ENCODE assay signal across 14 mouse cellular contexts in the genomic region with DNA sequence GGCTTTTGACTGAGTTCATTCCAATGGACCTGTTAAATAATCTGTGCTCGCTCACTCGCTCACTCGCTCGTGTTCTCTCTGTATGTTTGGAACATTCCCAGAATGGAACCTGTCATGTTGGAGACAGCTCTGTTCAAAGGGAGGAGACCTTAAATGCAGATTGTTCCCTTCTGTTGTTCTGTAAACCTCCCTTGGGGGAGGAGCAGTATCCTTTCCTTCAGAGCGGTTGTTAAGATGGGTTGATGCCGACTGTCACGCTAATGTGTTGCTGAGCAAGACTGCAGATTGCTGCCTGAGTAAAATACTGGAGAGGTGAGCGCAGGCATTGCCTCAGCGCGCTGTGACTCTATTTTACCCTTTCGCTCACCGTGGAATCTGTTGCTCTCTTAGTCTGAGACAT. TPM values are rescaled to one million over a fixed set of nuclear protein-coding genes. Genes with fewer than 3 reads are reported as not detected.
DNase-seq lines count a peak whose midpoint lies in the region; ATAC-seq and TF ChIP-seq lines count a peak whose summit lies in the region.
"Had no signal": no experiment of that assay in that cellular context is flagged by ENCODE, and none has a peak within 500 bp of the region (broad histone marks: within the 10 kb centered on the region; RNA-seq: fewer than 3 reads in every experiment).

No protein-coding gene starts in this region.

- peaks cover 35% of the 10 kb centered on the region for H3K4me1 ChIP-seq in forebrain, embryonic 10.5 days
- peaks cover 51% of the 10 kb centered on the region for H3K4me1 ChIP-seq in hindbrain, embryonic 13.5 days (replicated peaks)
- H3K4me1 ChIP-seq in midbrain, embryonic 16.5 days (ENCODE audit: control insufficient read depth, insufficient read depth, low read length) = peaks cover 32% of the 10 kb centered on the region
- H3K4me1 ChIP-seq: liver, embryonic 12.5 days had no signal

- H3K27me3 ChIP-seq in forebrain, embryonic 10.5 days (ENCODE audit: poor library complexity, severe bottlenecking) = no peaks in the 10 kb centered on the region
- H3K27me3 ChIP-seq in hindbrain, embryonic 13.5 days = no peaks in the 10 kb centered on the region
- H3K27me3 ChIP-seq in midbrain, embryonic 16.5 days (ENCODE audit: control insufficient read depth, insufficient read depth, low read depth, low read length) = no peaks in the 10 kb centered on the region
- H3K27me3 ChIP-seq: liver, embryonic 12.5 days had no signal

- intact Hi-C loops in gastrocnemius, postnatal 36 days (cut with DNase I) = no loop called here

- H3K4me3 ChIP-seq in layer of hippocampus, adult 2 months = peak overlapping the region; percentile 2
- H3K4me3 ChIP-seq in forebrain, embryonic 10.5 days = no peak overlapping the region; the same call in 1 of the 2 replicates
- no peak overlapping the region for H3K4me3 ChIP-seq in hindbrain, embryonic 13.5 days
- no peak overlapping the region for H3K4me3 ChIP-seq in midbrain, embryonic 16.5 days (ENCODE audit: low read depth, low read length)
- H3K4me3 ChIP-seq: heart, adult 2 months; liver, embryonic 12.5 days had no signal

- H3K9me3 ChIP-seq in forebrain, embryonic 10.5 days = no peaks in the 10 kb centered on the region
- no peaks in the 10 kb centered on the region for H3K9me3 ChIP-seq in hindbrain, embryonic 13.5 days
- H3K9me3 ChIP-seq in midbrain, embryonic 16.5 days (replicated peaks; ENCODE audit: control insufficient read depth, low read length, poor library complexity, severe bottlenecking) = no peaks in the 10 kb centered on the region
- H3K9me3 ChIP-seq: G1E; liver, embryonic 12.5 days had no signal

- no peak overlapping the region for H3K9ac ChIP-seq in hindbrain, embryonic 13.5 days
- 0 out of 2 replicates have a peak overlapping the region, but pooled peaks have one; percentile 18 for H3K9ac ChIP-seq in midbrain, embryonic 16.5 days (ENCODE audit: low read depth, low read length)
- H3K9ac ChIP-seq: liver, embryonic 12.5 days had no signal

- no peak for TF ChIP-seq CTCF in layer of hippocampus, adult 2 months (conservative IDR thresholded peaks at IDR 0.05)

- peak; percentile 32 to 52 for DNase-seq in layer of hippocampus, adult 2 months (ENCODE audit: low spot score in 2 of 2)
- DNase-seq in layer of hippocampus, adult 11-12 months (ENCODE audit: low spot score) = no peak
- no peak for DNase-seq in forebrain, embryonic 10.5 days (ENCODE audit: extremely low spot score, low spot score)
- no peak for DNase-seq in spleen, postnatal 14 days (ENCODE audit: low spot score in 2 of 2)
- no peak for DNase-seq in gastrocnemius, postnatal 36 days
- DNase-seq in B cell, adult 2 months = no peak
- DNase-seq: heart, adult 2 months; heart, postnatal 4 days had no signal

- peak overlapping the region; percentile 4; the same call in 1 of the 2 replicates for H3K4me2 ChIP-seq in hindbrain, embryonic 13.5 days
- peak overlapping the region; percentile 35 for H3K4me2 ChIP-seq in midbrain, embryonic 16.5 days (ENCODE audit: low read length)
- H3K4me2 ChIP-seq: liver, embryonic 12.5 days had no signal

- no peak for ATAC-seq in hindbrain, embryonic 13.5 days (ENCODE audit: low FRiP score)
- ATAC-seq in midbrain, embryonic 16.5 days = peak; percentile 36; the same call in 1 of the 2 replicates
- ATAC-seq: liver, embryonic 12.5 days; lung, postnatal 0 days had no signal

- peak overlapping the region; percentile 73 for H3K27ac ChIP-seq in layer of hippocampus, adult 2 months
- H3K27ac ChIP-seq in forebrain, embryonic 10.5 days = peak overlapping the region; percentile 41; the same call in 1 of the 2 replicates
- H3K27ac ChIP-seq in hindbrain, embryonic 13.5 days = peak overlapping the region; percentile 20; the same call in 1 of the 2 replicates
- H3K27ac ChIP-seq in midbrain, embryonic 16.5 days (ENCODE audit: low read length) = peak overlapping the region; percentile 58
- H3K27ac ChIP-seq: heart, adult 2 months; liver, embryonic 12.5 days had no signal

- 24% methylated on average over 12 of the region's 12 CpGs for WGBS in forebrain, embryonic 10.5 days
- 18% methylated on average over 12 of the region's 12 CpGs for WGBS in hindbrain, embryonic 13.5 days
- 10% methylated on average over 12 of the region's 12 CpGs for WGBS in midbrain, embryonic 16.5 days

- peaks cover 21% of the 10 kb centered on the region for H3K36me3 ChIP-seq in forebrain, embryonic 10.5 days (replicated peaks)
- peaks cover 34% of the 10 kb centered on the region for H3K36me3 ChIP-seq in hindbrain, embryonic 13.5 days
- peaks cover 15% of the 10 kb centered on the region for H3K36me3 ChIP-seq in midbrain, embryonic 16.5 days (ENCODE audit: control insufficient read depth, insufficient read depth, low read length)

RNA-seq across cellular contexts. Expression of a gene that starts 46.8 kb away (rescaled TPM):
- total RNA-seq in layer of hippocampus, adult 2 months (2021) = 10 to 100 TPM; 68.2 to 72.1 TPM
- 10.1 and 11.9 TPM in 2 replicates for polyA plus RNA-seq in forebrain, embryonic 10.5 days (2016; fragmentation: Nextera tagmentation; extraction: Ambion mirVana)
- polyA plus RNA-seq in hindbrain, embryonic 13.5 days (2015; fragmentation: Nextera tagmentation; extraction: Ambion mirVana) = 30.9 and 32.6 TPM in 2 replicates
- 26.4 and 31.4 TPM in 2 replicates for polyA plus RNA-seq in midbrain, embryonic 16.5 days (2015; fragmentation: Nextera tagmentation; extraction: Ambion mirVana)
- total RNA-seq in gastrocnemius, postnatal 36 days (2021) = 10 to 100 TPM; 31.0 to 34.9 TPM

RNA-seq across cellular contexts. Expression of a gene that starts 58.0 kb away (rescaled TPM):
- 10 to 100 TPM; 30.9 to 36.3 TPM for total RNA-seq in layer of hippocampus, adult 2 months (2021)
- 12.0 and 12.5 TPM in 2 replicates for polyA plus RNA-seq in forebrain, embryonic 10.5 days (2016; fragmentation: Nextera tagmentation; extraction: Ambion mirVana)
- 10.0 and 13.0 TPM in 2 replicates for polyA plus RNA-seq in hindbrain, embryonic 13.5 days (2015; fragmentation: Nextera tagmentation; extraction: Ambion mirVana)
- 11.0 and 11.8 TPM in 2 replicates for polyA plus RNA-seq in midbrain, embryonic 16.5 days (2015; fragmentation: Nextera tagmentation; extraction: Ambion mirVana)
- 1 to 10 TPM; 5.7 to 7.0 TPM for total RNA-seq in gastrocnemius, postnatal 36 days (2021)
- total RNA-seq: G1E; megakaryocyte-erythroid progenitor cell, adult 5-6 weeks had no signal
- polyA plus RNA-seq: G1E had no signal

Comparison
In these comparisons a context has a peak if more than half of its experiments do, and no peak if none do; other contexts are left out.
1. DNase-seq: peak in layer of hippocampus, adult 2 months (2 of 2); none in layer of hippocampus, adult 11-12 months (single experiment), forebrain, embryonic 10.5 days (single experiment), spleen, postnatal 14 days (0 of 2), gastrocnemius, postnatal 36 days (0 of 2) and B cell, adult 2 months (0 of 2).
2. H3K27ac ChIP-seq: peak in every context shown above with its lines; median percentile 73 in layer of hippocampus, adult 2 months; 58 in midbrain, embryonic 16.5 days; 41 in forebrain, embryonic 10.5 days; 20 in hindbrain, embryonic 13.5 days.